Mouse (Mus musculus): ENCODE results near the gene Nuf2.
"Not testable (repeated sequence)": the region's sequence is repeated elsewhere in the genome, so short reads cannot be mapped to it uniquely, and the experiment has no call there.

The Nuf2 gene

DNA sequence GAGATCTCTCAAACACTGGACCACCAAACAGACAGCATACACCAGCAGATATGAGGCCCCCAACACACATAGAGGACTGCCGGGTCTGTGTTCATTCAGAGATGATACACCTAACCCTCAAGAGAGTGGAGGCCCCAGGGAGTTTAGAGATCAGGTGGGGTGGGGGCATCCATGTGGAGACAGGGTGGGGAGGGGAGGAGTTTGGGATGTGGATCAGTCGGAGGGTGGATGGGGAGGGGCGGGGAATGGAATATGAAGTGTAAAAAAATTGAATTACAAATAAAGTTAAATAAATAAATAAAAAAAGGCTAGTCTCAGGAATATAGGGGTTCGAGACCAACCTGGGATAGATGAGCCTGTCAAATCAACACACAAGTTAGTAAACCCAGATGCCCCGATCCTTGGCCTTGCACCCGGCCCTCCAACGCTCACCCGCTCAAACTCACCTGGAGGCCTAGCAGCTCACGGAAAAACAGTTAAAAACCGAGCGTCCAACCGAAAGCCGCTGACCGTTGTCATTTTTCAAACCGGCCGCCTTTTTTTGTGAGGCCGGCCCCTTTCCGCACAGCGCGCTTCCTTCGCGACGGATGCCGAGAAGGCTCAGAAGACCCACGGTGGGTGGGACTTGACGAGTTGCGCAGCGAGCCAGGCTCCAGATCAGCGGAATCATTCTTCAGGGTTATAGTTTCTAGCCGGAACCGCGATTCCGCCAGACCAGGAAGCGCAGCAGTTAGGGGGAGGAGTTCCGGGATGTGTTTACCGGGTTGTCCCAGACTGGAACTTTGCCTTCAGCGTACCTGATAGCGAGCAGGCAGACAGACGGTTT lies at the start of gene Nuf2:
Gene Nuf2, minus strand, starts transcription at position 589 of the 826 bp plus-strand sequence.
- peak; percentile 97 to 98 for DNase-seq

DNA sequence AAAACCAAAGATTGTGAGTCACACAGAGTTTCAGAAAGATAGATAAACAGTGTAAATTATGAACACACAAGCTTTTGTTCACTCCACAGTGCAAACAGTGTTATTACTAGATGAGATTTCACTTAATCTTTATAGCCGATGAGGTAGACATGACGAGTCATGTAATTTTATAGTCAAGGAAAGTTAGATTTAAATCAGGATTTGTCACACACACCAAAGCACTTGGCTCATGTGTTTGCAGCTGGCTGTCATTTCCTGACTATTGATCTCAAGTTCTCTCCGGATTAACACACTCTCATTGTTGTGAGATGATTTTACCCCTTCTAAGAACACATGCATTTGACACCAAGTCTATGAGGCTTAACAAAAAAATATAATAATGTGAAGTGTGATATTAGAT lies 48.3 kb upstream of the Nuf2 start:
- DNase-seq, result no peak

DNA sequence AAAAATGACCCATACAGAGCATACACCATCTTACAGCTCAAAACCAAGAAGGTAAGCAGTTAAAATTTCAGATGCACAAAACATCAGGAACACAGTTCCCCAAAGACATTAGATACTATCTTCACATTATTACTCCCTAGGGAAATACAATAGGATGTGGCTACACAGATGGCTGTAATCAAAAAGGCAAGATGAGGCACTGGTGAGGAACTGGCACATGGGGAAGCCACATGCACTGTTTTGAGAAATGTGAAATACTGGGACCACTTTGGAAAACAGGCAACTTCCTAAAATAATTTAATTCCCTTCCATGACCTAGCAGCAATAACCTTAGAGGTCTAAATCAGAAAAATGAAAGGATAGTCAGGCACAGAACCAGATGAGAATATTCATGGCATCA lies 42.9 kb upstream of the Nuf2 start:
- no peak for DNase-seq

DNA sequence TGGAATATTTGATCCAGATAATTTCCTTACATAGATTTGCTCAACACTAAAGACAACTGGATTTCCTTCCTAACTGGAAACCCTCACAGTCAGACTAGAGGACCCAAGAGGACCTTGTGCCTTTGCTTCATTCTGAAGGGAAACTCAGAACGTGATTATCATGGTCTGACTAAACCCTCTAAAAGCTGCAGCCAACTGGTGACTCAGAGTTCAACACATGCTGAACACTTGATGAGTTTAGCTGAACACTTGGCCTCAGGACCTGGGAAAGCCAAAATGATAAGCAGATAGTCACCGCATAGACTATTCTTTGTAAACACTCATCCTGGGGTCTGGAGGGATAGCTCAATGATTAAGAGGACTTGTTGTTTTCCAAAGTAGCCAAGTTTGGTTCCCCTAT lies 24.4 kb upstream of the Nuf2 start:
- no peak for DNase-seq

DNA sequence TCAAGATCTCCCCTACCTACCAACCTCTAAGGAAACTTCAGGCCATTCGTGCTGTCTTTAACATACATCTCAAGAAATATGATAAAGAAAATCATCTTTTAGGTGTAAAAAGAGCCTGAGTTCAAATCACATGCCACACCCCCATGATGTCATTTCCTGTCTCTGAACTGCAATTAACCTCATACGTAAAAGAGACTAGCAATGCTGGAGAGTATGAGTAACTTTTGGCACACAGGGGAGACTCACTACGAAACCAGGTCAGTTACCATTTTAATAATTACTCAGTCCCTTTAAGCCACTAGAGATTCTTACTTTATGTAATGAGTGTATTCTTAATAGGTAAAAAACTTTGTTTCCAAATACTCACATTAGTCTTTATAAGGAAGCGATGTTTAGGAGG lies 23.8 kb upstream of the Nuf2 start:
- DNase-seq, result no peak

DNA sequence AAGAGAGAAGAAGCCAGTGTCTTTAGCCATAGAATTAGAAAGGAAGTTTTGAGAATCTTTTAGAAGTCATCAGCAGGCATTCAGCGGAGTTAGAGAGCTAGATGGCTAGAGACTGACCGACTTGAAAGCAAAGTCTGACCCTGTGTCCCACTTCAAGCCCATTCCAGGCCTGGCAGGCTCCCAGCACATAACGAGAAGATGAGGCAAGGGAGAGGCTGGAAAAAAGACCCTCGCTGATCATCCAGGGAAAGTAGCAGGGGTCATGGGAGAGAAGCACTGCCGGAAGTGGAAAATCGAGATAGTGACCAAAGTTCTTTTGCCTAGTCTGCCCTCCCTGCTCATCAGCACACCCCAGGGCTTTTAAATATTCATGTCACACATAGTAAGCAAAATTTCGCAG lies 22.2 kb upstream of the Nuf2 start:
- peak in 1 of 2 experiments; percentile 5 for DNase-seq

DNA sequence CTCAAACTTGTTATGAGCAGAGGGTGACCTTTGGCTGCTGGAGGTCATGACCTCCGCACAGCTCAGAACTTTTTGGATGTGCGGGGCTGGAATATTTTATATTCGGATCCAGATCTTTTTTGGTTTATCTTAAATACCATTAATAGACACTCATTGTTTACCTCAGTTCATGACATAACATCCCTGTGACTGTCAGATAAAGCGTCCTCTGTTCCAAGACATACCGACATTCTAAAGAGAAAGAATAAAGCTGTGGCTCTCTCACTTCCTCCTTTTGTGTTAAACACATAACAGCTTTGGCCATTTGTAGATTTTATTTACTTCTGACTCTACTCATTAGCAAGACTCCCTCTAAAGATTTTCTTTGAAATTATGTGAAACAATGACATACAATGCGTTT lies 9.2 kb upstream of the Nuf2 start:
- DNase-seq, result no peak

DNA sequence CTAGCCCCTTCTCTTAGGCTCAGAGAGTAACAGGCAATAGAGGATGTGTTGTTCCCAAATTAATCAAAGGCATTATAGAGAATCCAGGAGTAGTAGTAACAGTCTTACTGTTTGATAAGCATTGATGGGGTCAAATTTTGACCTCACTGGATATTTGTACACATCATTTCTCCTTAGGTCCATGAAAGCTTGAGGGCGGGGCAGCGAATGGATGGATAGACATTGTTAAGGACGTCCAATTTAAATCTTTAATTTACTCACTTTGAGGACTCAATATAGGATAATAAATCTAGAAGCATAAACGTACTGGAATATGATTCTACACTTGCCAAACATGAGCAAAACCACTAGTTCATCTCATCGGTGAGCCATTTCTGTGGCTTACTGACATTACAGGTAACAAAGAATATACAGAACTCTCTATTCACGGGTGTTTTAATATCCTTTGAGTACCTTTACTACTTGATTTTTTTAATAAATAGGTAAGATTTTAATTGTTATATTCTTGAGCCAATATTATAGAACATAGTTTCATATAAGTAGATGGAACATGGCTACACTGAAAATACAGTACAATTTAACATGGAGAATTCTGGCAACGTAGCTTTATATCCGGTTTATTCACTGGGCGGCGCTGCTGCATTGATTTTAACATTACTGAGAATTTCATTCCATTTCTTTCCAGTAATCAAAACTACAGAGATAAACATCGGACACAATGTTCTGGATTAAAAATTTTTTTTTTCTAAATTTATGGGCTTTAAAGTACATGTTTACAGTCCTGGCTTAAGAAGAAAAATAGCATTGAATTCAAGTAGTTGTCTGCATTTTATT lies 655 bp upstream of the Nuf2 start:
- DNase-seq, result peak; percentile 69 to 88

DNA sequence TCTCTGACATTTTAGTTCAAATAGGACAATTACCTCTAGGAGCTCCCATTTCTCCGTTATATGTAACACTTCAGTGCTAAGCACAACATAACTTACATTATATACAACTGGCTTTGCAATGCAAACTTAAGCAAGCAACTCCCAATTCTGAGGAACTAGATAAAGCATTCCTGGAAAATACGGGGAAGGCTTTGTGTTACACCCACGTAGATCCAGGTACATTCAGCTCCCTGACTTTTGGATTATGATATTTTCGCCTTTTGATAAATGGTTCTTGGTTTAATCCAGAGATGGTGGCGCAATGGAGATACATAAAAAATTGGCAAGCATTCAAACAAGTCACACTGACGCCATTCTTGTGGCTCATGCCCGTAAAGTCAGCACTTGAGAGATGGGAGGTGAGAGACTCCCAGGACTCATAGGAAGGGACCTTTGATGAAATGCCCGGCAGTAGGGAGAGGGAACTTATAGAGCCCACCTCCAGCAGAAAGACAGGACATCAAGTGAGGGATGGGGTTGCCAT lies 1.2 kb downstream of the Nuf2 start:
- no peak for DNase-seq

DNA sequence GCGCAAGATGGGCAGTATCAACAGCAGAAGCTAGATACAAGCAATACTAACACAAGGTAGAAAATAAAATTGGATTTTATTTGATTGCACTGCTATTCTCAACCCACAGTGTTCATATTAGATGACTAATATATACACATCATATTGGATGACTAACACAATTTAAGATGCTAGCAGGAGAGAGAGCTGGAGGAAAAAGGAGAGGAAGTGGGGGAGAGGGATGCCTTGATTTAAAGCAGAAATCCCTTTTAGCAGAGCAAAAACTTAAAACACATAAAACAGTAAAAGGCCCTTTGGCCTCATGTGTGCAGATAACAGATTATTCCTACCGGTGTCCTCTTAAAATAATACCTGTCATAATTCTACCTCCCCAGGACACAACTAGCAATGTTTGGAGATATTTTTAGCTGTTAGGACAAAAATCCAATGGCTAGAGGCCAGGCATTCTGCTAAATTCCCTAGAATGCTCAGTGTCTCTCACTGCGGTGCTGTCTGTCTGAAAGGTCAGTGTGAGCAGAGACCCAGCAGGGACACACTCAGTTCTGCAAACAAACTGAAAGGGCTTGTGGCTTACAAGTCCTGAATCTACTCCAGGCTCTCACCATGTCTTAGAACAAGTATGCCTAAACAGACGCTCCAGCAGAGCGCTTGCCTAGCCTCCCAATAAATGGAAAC lies 5.1 kb downstream of the Nuf2 start:
- DNase-seq, result no peak

DNA sequence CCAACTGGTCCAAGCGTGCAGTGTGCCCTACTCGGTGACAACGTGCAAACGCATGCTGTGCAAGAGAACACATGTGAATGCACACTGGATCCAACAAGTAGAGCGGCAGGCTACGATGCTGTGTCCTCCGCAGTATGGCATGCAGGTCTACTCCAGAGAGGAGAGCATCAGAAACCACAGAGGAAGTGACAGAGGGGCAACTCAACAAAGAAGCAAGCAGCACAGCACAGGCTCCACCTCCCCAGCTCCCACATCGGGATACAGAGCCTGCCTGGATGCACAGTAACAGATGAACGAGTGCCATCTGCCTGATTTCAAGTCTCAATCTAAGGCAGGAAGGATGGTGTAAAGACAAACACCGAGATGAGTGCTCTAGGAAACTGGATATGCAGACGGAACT lies 11.9 kb downstream of the Nuf2 start:
- no peak for DNase-seq

DNA sequence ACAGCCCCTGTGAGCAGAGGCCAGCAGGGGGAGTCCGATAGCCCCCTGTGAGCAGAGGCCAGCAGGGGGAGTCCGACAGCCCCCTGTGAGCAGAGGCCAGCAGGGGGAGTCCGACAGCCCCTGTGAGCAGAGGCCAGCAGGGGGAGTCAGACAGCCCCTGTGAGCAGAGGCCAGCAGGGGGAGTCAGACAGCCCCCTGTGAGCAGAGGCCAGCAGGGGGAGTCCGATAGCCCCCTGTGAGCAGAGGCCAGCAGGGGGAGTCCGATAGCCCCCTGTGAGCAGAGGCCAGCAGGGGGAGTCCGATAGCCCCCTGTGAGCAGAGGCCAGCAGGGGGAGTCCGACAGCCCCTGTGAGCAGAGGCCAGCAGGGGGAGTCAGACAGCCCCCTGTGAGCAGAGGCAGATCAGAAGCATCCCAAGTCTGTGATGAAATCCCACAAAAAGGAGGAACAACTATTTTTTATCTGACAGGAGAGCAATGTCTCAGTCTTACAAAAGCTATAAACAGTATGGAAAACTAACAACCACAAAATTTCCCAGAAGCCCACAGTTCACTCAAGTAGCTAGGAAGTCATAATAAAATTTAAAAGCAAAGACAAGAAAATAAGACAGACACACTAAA lies 13.3 kb downstream of the Nuf2 start:
- DNase-seq, result not testable (repeated sequence)

DNA sequence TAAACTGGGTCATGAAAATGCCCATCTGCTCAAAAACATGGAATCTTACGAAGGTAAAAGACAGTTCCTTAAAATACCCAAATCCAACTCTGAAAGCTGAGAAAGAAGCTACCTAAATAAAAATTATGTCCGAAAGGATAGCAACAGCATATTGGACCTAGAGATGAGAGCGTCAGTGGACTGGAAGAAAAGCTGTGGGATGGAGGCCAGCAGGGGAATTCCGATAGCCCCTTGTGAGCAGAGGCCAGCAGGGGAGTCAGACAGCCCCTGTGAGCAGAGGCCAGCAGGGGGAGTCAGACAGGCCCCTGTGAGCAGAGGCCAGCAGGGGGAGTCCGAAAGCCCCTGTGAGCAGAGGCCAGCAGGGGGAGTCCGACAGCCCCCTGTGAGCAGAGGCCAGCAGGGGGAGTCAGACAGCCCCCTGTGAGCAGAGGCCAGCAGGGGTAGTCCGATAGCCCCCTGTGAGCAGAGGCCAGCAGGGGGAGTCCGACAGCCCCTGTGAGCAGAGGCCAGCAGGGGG lies 13.8 kb downstream of the Nuf2 start:
- no peak for DNase-seq

DNA sequence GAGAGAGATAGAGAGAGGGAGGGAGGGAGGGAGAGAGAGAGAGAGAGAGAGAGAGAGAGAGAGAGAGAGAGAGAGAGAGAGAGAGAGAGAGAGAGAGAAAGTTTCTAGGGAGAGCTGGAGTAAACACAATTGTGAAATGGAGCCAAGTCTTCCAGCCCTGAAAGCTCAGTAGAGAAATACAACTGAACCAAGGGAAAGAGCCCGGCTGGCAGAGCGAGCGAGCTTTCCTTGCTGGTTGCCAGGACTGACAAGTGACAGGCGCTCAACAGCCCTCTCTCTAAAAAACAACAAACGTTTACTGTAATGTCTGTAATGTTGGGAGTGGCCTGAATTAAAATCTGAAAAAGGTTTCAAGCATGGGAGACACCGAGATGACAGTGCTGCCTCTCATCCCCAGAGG lies 24.9 kb downstream of the Nuf2 start:
- DNase-seq, result no peak

GRCm38 (mm10) chr1:169502876-169503275 lies 28.4 kb downstream of the Nuf2 start:
- no peak for DNase-seq

DNA sequence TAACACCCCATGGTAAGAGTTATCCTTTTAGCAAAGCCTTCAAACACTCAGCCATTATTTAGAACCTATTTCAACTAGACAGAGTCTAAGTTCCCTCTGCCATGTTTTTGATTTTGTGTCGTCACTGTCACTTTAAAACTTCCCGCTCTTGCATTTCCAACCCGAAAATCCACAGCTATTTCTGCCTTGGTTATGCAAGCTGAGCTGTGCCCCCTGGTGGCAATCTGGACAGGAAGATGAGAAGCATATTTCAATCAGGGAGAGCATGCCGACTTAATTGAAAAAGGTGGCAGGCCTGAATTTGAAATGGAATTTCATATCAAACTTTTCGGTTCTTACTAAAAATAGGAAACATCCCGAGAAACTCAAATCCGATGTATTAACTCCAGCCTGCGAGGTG lies 35.6 kb downstream of the Nuf2 start:
- peak; percentile 55 to 73 for DNase-seq

- DNase-seq, result no peak
Measured at GRCm38 (mm10) chr1:169491561-169491960, 39.7 kb downstream of the Nuf2 start.

GRCm38 (mm10) chr1:169485408-169485885 lies 45.8 kb downstream of the Nuf2 start:
- DNase-seq, result no peak

- DNase-seq, result no peak
Measured at GRCm38 (mm10) chr1:169484565-169484964, 46.7 kb downstream of the Nuf2 start.

DNA sequence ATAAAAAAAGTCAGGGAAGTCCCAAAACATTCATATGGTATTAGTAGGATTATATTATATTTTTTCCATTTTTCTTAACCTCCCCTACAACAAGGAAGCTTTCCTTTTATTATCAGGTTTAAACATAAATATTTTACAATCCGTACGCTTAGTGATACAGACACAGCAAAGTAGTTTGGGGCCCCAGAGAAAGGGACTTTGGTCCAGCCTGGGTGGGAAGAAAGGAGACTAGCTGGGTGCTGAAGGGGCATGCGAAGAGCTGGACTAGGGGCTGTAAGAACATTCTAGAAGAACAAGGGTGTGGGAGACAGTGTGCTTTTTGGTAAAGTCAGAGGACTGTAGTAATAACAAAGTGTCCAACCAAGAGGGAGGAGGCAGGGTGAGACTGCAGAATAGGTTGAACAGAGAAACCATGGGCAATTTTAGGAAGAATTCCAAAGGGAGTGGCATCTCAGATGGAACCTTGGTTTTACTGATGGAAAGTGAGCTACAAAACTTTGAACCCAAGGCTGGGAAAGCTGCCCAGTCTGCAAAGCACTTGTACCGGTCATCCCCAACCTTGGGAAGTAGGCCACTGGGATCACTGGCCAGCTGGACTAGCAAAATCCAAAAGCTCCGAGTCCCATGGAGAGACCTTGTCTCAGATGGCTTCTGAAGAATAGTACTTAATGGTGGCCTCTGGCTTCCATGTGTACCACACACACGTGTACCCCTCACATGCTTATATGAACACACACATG lies 48.5 kb downstream of the Nuf2 start:
- no peak for DNase-seq

- no peak for DNase-seq
Measured at GRCm38 (mm10) chr1:169471185-169471584, 60.1 kb downstream of the Nuf2 start.

DNA sequence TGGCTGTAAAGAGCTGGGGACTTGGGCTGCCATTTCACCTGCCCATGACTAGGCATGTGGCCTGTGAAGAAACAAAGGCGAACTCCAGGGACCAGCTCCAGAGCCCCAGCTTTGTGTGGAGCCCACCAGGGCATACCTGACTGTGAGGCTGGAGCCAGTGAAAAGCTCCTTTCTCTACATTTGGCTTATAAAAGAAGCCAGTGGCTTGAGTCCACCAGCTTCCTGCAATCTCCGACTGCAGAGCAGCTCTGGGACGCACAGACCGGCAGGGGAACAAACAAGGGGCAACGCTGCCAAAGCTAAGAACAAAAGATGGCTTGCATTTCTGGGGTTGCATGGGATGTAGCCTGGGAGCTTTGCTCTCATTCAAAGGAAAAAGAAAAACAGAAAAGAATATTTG lies 63.5 kb downstream of the Nuf2 start:
- DNase-seq, result no peak

All from kidney, postnatal 25 days (tissue).